Mouse (Mus musculus) spleen, adult 2 months (tissue): ENCODE results near the gene Ulk3. TPM values are rescaled to one million over a fixed set of nuclear protein-coding genes. Genes with fewer than 3 reads are reported as not detected.

Source experiments
- DNase-seq, 2 experiments: peaks; one replicate each; pipeline versions ENCODE4 v3.0.0 to v3.0.0-alpha.2; 2012 to 2021; ENCODE audit warnings: low spot score in 2 of 2, low read depth in 1 of 2
- H3K27ac ChIP-seq: fragments of 200-500 bp; 2 replicates; pipeline ENCODE4 v1.5.1; 2012; ENCODE audit warnings: low read length, inconsistent platforms; ENCODE audit not compliant: insufficient read depth
- H3K27me3 ChIP-seq: fragments of 200-500 bp; 2 replicates; pipeline ENCODE4 v1.6.1; 2012; ENCODE audit warnings: mild to moderate bottlenecking, moderate library complexity, low read length, inconsistent platforms; ENCODE audit not compliant: control insufficient read depth, insufficient read depth
- H3K36me3 ChIP-seq: fragments of 200-500 bp; 2 replicates; pipeline ENCODE4 v1.6.1; 2012; ENCODE audit warnings: mild to moderate bottlenecking, low read length, inconsistent platforms; ENCODE audit not compliant: control insufficient read depth, insufficient read depth
- H3K4me1 ChIP-seq: fragments of 200-500 bp; 2 replicates; pipeline ENCODE4 v1.6.1; 2011; ENCODE audit warnings: inconsistent platforms; ENCODE audit not compliant: control insufficient read depth, insufficient read depth, insufficient read length
- H3K4me3 ChIP-seq: fragments of 200-500 bp; 2 replicates; pipeline ENCODE4 v1.5.1; 2011; ENCODE audit warnings: mild to moderate bottlenecking, inconsistent platforms; ENCODE audit not compliant: insufficient read depth, insufficient read length; ENCODE audit errors: extremely low read depth
- CTCF ChIP-seq: fragments of 200-500 bp; IDR thresholded peaks from 2 replicates; pipeline ENCODE4 v1.5.1; 2011; ENCODE audit warnings: mild to moderate bottlenecking, inconsistent platforms; ENCODE audit not compliant: insufficient read depth, insufficient read length, insufficient replicate concordance; ENCODE audit errors: extremely low read depth
- POLR2A ChIP-seq: fragments of 200-500 bp; IDR thresholded peaks from 2 replicates; pipeline ENCODE4 v1.6.1; 2011; ENCODE audit warnings: low read depth, low read length, inconsistent platforms
- WGBS: fragments of 180-500 bp; shearing (Covaris S2); methylation state at CpG from one replicate; pipeline ENCODE4 v1.1.7; 2018; 5-methylcytosine and 5-hydroxymethylcytosine counted together
- polyA plus RNA-seq: library from polyadenylated mRNA; depleted of rRNA; stranded (reverse); fragments of >200 nt; gene quantifications from 2 replicates; pipeline ENCODE4 v1.2.3, GENCODE M21; 2012

Gene Ulk3
- polyA plus RNA-seq, 1 experiment: 44.5 TPM

- no peaks in the 10 kb centered on the region for H3K36me3 ChIP-seq
- WGBS: 76% methylated on average over 7 of the region's 7 CpGs
- no peak overlapping the region for H3K27ac ChIP-seq
- DNase-seq: no peak
- no peak for TF ChIP-seq POLR2A
- no peak for TF ChIP-seq CTCF
- H3K4me3 ChIP-seq: no peak overlapping the region
- no peaks in the 10 kb centered on the region for H3K4me1 ChIP-seq
- H3K27me3 ChIP-seq: no peaks in the 10 kb centered on the region
Measured at GRCm38 (mm10) chr9:57612587-57612986, 23.3 kb downstream of the Ulk3 start.

GRCm38 (mm10) chr9:57613975-57614374 lies 24.7 kb downstream of the Ulk3 start:
- H3K4me3 ChIP-seq: no peak overlapping the region
- TF ChIP-seq POLR2A (no peak), CTCF (no peak)
- whole genome bisulfite sequencing: 85% methylated on average over 7 of the region's 7 CpGs
- no peaks in the 10 kb centered on the region for H3K36me3 ChIP-seq
- H3K4me1 ChIP-seq: no peaks in the 10 kb centered on the region
- no peaks in the 10 kb centered on the region for H3K27me3 ChIP-seq
- no peak overlapping the region for H3K27ac ChIP-seq
- no peak for DNase-seq

GRCm38 (mm10) chr9:57614786-57615185 lies 25.5 kb downstream of the Ulk3 start:
- H3K4me1 ChIP-seq: no peaks in the 10 kb centered on the region
- no peak for DNase-seq
- no peak overlapping the region for H3K27ac ChIP-seq
- TF ChIP-seq POLR2A (no peak), CTCF (no peak)
- WGBS: 91% methylated on average over 4 of the region's 4 CpGs
- H3K27me3 ChIP-seq: no peaks in the 10 kb centered on the region
- no peak overlapping the region for H3K4me3 ChIP-seq
- no peaks in the 10 kb centered on the region for H3K36me3 ChIP-seq

- no peak overlapping the region for H3K4me3 ChIP-seq
Measured at GRCm38 (mm10) chr9:57617556-57618169, 28.4 kb downstream of the Ulk3 start.

GRCm38 (mm10) chr9:57618854-57619253 lies 29.6 kb downstream of the Ulk3 start:
- Histone ChIP-seq H3K27ac (no peak overlapping the region), H3K4me1 (peaks cover 4% of the 10 kb centered on the region; the same call in 1 of the 2 replicates), H3K36me3 (no peaks in the 10 kb centered on the region), H3K4me3 (no peak overlapping the region), H3K27me3 (no peaks in the 10 kb centered on the region)
- WGBS: 78% methylated on average over 8 of the region's 8 CpGs
- no peak for DNase-seq
- TF ChIP-seq POLR2A (no peak), CTCF (no peak)

More at GRCm38 (mm10) chr9:57617556-57618169, 28.4 kb downstream of the Ulk3 start:
- TF ChIP-seq POLR2A (no peak), CTCF (no peak)
- Histone ChIP-seq H3K27ac (no peak overlapping the region), H3K36me3 (no peaks in the 10 kb centered on the region), H3K27me3 (no peaks in the 10 kb centered on the region), H3K4me1 (peaks cover 4% of the 10 kb centered on the region; the same call in 1 of the 2 replicates)
- DNase-seq: no peak
- WGBS: 44% methylated on average over 8 of the region's 8 CpGs

GRCm38 (mm10) chr9:57620674-57621073 lies 31.4 kb downstream of the Ulk3 start, which contains the start of gene Lman1l:
Gene Lman1l, minus strand, starts transcription at chr9:57620774.
- Histone ChIP-seq H3K36me3 (peaks cover 11% of the 10 kb centered on the region), H3K27ac (no peak within 1 kb of the TSS), H3K27me3 (no peaks in the 10 kb centered on the region), H3K4me1 (peaks cover 4% of the 10 kb centered on the region; the same call in 1 of the 2 replicates), H3K4me3 (no peak within 1 kb of the TSS)
- WGBS: 90% methylated on average over 5 of the region's 5 CpGs
- TF ChIP-seq CTCF: no peak
- no peak for DNase-seq

GRCm38 (mm10) chr9:57624295-57624694 lies 35.0 kb downstream of the Ulk3 start:
- H3K36me3 ChIP-seq: peaks cover 45% of the 10 kb centered on the region
- no peaks in the 10 kb centered on the region for H3K27me3 ChIP-seq
- 92% methylated on average over 7 of the region's 7 CpGs for WGBS
- no peak for DNase-seq
- peaks cover 4% of the 10 kb centered on the region; the same call in 1 of the 2 replicates for H3K4me1 ChIP-seq
- H3K27ac ChIP-seq: no peak overlapping the region
- no peak overlapping the region for H3K4me3 ChIP-seq
- TF ChIP-seq POLR2A: no peak
- no peak for TF ChIP-seq CTCF
